Mouse (Mus musculus) 3T3-L1 (cell line): ENCODE data around the gene Nol7.

Experiments used
- DNase-seq: peaks from one replicate; pipeline ENCODE4 v3.0.0-alpha.2; 2015; ENCODE audit warnings: low read depth, low spot score

Nol7 gene

DNA sequence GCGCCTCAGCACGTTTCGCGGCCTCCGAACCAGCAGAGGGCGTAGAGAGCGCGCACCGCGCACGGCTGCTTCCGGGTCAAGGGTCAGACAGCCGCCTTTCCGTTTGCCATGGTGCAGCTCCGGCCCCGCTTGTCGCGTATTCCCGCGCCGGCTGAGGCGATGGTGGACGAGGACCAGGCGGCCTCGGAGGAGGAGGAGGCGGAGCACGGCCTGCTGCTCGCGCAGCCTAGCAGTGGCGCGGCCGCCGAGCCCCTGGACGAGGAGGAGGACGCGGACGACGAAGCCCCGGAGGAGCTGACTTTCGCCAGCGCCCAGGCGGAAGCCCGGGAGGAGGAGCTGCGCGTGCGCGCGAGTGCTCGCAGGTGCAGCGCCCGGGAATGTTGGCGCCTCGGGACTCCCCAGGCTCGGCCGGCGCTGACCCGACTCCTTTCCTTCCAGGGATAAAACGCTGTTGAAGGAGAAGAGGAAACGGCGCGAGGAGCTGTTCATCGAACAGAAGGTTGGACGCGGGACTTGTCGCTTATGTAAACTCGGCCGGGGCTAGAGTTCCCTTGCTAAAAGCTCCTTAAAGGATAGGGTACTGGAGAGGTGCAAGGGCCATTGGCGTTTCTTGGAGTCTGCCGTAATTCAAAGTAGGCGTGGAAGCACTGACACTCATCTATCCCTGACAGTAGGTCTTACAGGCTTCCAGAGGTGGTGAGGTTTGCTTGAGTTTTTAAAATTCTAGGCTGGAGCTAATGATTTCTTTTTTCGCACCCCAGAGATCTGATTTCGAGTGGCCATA, at the start of gene Nol7:
Nol7 (plus strand) TSS at position 94 of the 784 bp plus-strand sequence.
- DNase-seq, result peak; percentile 86

DNA sequence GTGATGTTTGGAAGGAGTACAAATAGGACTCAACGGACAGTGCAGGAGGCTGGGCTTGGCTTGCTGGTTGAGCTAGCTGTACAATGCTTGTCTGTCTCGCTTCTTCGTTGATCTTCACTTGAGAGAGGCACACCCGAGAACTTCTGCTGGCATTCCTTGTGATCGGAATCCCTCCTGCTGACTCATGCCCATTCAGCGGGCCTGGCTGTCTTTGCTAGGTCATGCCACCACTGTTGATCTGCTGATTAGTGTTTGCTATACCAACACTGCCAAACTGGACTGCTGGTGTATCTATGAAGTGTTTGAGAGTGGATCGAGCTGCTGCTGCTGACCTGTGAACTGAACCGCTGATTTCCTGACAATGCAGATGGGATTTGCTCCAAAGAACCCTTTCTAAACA, 48.8 kb upstream of the Nol7 start:
- no peak for DNase-seq

DNA sequence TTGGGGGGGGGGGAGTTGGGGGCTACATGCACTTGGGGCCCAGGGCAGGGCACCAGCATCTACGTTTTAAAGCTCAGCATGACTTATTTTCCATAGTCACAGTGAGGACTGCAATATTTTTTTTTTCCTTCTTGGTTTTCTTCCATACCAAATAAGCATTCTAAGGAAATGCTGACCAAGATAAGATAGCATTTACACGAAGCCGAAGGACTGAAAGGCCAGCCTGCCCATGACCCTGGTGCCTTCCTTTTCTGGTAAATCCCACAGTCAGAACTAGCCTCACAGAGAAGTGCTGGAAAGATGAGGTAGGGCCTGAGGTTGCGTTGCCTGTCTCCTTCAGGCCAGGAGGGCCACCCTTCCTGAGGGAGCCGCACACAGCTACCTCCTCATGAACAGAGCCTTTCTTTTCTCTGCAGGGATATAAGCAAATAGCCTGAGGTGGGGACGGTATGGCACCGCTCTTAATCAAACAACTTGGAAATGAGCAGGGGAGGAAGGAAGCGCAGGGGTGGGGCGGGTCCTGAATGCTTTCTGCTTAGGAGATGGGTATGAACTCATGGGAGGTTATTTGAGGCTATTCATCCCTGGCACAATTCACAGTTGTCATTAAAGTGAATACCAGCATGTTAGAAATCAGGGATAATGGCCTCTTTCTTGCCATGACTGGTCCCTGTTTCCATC, 47.6 kb upstream of the Nol7 start:
- no peak for DNase-seq

DNA sequence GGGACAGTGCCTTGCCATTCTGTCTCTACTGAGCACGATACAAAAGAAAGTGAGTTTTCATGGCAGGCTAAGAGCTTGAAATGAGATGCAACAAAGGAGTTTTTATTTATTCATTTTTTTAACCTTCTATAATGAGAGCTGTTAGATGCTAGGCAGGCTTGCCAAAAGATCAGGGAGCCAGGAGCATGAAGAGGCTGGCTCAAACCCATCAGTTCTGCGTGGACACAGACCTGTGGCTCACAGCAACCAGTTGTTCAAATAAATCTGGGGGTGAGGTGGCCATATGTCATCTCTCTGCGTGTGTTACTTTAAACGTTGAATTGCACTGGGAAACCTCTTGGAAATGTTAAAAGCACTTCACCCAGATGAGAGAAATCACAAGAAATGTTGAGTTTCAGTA, 44.8 kb upstream of the Nol7 start:
- DNase-seq, result no peak

DNA sequence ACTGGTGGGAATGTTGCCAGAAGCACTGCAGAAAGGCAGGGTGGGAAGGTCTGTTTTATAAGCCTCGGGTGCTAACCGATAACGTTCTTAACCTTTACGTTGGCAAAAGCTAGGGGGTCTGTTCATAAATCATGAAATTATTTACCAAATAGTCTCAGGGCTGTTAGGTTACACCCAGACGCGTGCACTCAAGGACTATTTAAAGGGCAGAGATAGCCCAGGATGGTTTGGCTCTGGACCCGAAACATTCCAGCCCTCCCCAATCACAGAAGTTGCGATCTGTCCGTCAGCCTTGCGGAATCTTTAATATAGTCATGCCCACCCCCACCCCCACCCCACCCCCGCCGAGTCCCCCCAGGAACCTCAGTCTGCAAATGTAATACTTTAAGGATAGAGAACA, 43.8 kb upstream of the Nol7 start:
- DNase-seq, result no peak

DNA sequence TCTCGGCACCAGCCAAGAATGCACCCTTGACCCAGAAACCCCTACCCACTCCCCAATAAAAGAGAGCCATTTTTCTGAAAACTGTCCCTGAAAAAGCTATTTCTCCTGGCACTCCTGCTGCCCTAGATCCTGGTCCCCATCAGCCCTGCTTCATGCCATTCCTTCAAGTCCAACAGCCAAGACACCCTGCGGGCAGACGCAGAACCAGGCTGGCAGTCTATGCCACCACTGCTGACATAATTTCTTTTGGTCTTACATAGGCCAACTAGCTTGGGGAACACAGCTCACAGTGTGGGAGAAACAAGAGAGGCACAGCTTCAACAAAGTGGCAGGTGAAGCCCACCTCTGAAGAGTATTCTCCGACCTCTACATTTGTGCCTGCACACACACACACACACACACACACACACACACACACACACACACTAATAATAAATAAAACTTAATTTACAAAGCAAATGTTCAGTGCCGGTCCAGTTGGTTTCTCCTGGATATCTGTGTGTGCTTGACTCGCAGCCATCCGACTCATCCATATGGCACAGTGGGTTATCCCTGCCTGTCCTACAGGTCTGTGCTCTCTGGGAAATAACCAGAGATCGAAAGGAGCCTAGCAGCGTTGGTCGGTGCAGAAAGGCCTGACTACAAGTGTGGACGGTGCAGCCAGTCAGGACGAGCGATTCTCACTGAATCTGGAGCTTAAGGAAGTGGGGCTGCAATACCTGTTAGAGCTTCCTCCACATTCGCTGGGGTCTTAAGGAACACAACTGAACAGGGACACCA, 41.7 kb upstream of the Nol7 start:
- no peak for DNase-seq

DNA sequence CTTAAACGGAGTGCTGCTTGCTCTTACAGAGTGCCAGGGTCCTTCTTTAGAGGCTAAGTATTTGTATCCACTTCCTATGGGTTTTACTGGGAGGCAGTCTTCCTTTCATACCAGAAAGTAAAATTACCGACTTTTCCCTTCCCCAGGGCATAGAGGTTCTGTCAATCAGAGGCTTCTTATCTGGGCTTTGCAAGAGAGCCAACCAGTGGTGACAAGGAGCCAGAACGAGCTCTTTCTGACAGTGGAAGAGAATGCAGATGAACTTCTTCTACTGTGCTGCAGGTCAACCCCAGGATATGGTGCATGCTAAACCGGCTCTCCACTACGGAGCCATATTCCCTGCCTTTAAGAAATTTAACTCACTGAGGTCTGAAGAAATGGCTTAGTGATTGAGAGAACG, 37.7 kb upstream of the Nol7 start:
- DNase-seq, result no peak

DNA sequence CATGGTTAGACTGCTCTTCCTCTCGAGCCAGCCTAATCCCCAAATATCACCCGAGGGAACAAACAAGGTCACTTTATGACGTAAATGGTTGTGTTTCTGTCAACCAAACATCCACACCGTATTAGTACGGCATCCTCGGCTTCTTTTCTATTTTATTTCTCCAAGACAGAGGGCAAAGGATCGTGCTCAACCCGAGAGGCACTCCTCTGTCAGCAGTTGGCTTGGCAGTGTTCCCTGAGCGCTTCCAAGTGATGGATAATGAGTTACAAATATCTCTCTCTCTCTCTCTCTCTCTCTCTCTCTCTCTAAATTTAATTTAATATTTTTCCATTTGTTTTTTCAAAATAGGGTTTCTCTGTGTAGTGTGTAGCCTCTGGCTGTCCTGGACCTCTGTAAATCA, 35.8 kb upstream of the Nol7 start:
- no peak for DNase-seq

DNA sequence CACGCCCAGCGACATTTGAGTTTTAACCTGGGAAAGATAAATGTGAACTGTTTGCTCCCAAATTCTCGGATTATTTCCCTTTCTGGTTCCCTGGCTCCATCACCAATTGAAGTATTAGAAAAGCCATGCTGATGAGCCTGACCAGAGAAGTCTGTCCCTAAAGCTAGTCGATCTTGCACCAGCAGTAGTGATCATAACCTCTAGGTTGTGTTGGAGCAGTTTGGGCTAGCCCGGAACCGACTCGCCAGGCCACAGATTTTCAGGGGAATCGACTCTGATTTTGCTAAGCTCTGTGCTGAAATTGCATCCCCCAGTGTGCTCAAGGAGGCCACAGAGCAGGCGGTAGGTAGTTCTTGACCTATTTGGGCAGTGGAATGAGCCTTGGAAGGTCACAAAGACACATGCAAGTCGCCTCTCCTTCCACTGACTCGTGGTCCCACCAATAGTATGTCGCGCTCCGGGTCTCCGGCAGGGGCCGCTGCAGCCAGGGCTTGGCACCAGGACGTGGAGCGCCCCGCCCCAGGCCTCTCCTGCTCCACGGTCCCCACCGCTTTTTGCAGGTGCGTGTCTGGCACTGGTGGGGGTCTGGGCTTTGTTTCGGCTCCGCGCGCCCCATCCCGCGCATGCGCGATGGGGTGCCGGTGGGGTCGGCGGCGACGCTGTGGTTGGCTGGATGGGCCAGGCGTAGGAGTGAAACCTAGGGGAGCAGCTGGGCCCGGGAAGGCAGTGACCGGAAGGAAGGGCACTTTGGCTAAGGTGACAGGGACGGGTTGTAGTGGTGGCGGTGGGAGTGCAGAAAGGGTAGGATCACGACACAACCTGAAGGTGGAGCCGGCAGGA, 33.0 kb upstream of the Nol7 start, which contains the start of gene Sirt5:
Sirt5 (plus strand) TSS at position 512 of the 840 bp plus-strand sequence.
- DNase-seq, result peak; percentile 49

DNA sequence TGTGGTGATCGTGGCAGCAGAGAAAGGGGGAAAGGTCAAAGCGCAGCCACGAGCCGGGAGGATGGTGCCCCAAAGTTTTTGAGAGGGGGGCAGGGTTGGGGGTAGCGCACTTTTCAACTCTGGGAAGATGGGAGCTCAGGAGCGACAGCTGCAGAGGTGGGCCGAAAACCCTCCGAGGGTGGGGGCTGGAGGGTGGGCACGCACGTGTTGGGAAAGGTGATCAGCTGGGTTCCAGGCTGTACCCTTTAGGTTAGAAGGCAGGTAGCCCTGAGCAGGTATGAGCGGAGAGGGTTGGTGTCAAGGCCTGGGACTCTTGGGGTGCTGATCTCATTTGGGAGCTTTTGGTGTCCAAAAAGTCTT, 32.4 kb upstream of the Nol7 start:
- DNase-seq, result no peak

DNA sequence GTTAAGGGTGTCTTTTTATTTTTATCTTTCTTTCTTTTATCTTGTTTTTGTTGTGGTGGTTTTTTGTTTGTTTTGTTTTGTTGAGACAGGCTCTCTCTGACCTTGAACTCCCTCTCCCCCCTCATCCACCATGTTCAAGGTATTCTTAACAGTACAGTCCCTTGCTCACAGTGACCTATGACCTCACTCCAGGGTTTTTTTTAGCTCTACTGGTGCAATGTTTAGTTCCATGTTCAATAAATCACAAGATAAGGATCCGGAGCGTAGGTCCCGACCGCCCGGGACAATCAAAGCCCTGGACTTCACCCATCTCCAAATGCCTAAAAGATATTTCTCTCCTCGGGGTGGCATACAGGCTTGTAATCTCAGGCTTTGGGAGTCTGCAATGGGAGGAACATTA, 28.1 kb upstream of the Nol7 start:
- DNase-seq, result no peak

DNA sequence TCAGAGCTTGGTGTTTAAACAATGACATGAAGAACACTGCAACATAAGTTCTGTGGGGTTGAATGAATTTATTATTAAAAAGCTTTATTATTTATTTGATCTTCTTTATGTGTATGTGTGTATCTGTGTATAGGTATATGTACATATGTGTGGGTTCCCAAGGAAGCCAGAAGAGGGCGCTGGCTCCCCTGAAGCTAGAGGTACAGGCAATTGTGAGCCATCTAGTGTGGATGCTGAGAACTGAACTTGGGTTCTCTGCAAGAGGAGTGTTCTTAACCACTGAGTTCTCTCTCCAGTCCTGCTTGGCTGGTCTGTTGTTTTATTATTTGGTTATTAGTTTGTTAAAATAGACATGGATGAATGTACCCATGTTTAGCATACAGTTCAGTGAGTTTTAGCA, 25.3 kb upstream of the Nol7 start:
- DNase-seq, result no peak

DNA sequence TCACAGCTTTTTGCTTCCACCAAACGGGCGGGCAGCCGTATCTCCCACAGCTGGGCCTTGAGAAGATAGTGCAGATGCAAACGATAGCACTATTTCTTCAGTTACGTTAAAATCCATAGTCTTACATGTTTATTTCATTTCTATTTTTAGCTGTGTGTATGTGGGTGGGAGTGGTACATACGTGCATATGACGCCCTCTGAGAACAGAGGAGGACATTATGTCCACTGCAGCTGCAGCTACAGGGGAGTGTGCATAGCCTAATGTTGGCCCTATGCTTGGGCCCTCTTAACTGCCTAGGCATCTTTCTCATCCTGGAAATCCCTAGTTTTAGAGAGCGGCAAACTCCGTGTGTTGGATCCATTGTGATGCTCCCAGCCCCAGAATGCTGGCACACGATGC, 24.0 kb upstream of the Nol7 start:
- no peak for DNase-seq

DNA sequence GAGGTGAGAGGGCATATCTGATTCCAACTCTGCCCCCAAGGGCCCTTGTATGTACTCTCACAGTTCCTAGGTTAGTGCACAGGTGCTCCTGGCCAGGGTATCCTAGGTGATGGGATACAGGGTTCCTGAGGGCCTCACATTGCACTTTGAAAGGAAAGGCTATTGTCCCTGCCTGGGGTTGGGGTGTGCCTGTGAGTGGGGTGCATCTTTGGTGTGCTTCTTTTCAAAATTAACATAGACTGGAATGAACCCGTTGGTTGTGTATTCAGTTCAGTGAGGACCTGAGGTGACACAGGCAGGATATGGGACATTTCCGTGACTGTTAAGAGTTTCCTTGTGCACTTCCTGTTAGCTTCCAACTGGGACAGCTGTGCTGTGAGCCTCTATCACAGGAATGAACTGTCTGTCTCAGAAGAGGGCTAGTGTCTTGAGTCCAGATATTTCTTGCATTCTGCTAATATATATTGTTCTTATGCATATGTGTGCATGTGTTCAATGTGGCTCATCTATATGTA, 23.2 kb upstream of the Nol7 start:
- no peak for DNase-seq

DNA sequence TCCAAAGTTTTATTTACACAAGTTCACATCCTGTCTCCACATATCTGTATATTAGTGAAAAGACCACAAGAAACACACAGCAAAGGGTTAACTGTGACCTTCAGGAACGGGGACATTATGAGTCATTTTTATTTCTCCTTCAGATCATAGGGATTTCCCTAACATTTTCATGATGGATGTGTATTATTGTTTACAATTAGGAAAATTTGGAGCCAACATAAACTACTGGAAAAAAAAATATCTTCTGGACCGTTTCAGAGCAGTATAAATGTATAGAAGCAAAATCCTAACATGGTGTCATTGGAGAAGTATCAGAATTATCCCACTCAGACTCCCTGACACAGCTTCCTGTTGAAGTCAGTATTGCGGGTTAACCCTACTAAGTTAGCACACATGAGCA, 18.2 kb upstream of the Nol7 start:
- DNase-seq, result peak; percentile 18

DNA sequence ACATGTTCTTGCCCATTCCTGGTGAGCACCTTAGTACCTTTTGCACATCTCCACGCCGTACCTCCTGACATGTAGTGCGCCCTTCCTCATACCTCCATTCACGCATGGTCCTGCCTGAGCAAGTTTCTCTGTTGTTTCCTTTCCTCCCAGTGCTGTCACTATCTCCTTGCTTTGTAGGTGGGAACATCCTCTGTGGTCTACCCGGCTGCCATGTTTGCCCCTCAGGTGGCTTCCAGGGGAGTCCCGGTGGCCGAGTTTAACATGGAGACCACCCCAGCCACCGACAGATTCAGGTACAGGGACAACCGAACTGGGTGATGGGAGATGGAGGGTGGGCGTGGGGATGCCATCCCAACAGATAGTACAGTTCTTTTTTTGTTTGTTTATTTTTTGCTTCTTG, 12.9 kb upstream of the Nol7 start:
- no peak for DNase-seq

DNA sequence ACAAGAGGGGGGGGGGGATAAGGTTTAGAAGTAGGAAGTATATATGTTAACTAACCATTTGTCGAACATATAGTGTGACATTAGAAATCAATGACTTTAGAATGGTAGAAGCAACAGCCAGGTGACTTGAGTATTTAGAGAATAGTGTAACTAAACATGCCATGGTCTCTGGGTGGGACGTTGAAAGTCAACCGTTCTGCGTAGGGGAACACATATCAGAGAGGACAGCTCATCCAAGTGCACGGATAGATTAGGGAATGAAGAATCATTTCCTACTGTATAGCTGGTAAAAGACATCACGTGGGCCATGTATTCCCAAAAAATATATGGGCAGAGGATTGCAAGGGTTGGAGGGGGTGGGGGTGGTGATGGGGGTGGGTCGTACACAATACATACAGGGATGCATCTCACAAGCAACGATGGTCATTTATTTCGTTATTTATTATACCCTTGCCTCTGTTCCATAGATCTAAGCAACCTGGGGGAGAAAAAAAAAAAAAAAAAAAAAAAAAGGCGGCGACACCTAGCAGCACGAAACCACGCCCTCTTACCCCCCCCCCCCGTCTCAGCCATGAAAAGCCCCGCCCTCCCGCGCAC, 392 bp upstream of the Nol7 start:
- DNase-seq, result no peak

DNA sequence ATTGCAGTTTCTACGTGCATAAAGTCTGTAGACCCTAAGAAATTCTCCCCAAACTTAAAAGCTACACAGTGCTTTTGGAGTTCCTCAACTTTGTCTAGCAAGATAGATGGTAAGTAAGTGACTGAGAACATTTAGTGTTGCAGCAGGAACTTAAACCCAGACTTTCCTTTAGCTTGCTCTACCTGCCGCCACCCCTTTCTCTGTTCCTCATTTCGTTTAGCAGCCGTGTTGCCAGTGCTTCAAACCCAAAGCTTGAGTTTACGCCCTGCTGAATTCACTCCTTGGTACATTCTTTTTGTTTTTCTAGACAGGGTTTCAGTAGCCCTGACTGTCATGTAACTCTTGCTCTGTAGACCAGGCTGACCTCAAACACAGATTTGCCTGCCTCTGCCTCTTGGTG, 1.4 kb downstream of the Nol7 start:
- DNase-seq, result no peak

DNA sequence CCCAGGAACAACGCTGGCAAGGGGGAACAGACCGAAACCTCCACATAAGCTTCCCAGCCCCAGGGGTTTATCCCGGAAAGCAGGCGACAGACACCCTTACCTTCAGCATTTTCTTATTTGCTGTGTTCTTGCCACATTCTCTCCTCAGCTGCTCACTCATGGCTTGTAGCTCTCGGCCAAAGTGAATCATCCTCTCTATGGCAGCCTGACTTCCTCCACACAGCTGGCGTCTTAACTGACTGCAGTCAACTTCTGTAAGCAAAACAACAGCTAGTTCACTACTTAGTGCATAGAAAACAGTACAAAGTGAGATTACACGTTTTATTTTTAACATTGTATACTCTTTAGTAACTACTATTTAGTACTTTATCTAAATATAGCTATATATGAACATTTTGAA, 14.1 kb downstream of the Nol7 start:
- peak; percentile 45 for DNase-seq

DNA sequence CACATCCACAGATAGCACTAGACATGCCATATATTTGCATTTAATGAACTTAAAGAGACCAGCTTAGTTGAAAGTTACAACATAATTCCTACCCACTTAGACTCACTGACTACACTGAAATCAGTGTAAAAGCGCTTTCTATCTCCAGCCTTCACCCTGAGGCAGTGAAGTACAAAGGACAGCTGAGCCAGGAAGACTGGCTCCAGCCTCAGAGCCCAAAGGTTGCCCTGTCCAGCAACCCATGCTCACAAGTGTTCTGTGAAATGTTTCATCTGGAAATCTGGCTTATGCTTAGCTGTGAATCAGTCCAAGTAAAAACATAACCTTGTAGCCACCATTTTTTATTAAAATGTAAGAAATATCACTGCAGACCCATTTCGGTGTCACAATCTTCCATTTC, 15.4 kb downstream of the Nol7 start:
- DNase-seq, result no peak

DNA sequence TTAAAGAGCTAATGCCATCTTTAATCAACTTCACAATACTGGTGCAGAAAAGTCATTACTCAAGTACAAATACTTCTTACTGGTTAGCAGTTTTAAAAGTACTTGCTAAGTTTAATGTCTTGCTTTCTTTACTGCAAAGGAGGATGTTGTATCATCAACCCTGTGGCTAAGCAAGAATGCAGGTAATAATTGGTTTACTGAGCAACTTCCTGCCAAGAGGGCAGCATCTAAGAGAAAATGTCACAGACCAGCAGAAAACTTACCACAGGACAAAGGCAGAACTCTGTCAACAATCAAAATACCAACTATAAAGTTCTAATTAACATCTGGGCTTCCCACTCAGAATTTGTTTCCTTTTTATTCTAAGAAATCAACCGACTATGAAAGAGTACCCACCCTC, 17.1 kb downstream of the Nol7 start:
- DNase-seq, result no peak
